Mouse (Mus musculus): ENCODE measurements at regions not wholly inside any gene's neighbourhood (a gene's known extent, or its start where the extent isn't known, plus 50 kb on each side); places are given as distances from the start of the nearest gene placed in this dataset.
A peak's percentile ranks its signal among the peaks of the same experiment; 100 is the strongest.

DNA sequence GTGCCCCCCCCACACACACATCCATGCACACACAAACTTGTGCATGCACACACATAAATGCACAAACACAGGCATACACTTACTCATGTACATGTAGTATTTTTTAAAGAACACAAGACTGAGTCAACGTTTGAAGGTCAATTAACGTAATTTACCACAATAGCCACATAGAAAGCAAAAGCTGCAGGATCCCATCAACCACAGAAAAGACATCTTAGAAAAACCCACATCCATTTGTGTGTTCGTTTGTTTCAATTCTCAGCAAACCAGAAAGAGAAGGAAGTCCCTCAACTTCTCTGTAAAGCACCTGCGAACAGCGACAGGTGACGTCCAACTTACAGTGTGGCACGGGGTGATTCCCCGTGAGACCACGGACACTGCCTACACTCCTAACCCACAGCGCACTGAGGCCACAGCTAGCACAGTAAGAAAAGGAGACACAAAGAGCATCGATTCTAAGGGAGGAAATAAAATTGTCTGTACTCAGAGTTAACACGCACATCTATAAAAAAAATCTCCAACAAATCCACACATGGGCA, 53.8 kb downstream of the Dio3 start:
- DNase-seq (ENCODE audit: low spot score), result no peak

DNA sequence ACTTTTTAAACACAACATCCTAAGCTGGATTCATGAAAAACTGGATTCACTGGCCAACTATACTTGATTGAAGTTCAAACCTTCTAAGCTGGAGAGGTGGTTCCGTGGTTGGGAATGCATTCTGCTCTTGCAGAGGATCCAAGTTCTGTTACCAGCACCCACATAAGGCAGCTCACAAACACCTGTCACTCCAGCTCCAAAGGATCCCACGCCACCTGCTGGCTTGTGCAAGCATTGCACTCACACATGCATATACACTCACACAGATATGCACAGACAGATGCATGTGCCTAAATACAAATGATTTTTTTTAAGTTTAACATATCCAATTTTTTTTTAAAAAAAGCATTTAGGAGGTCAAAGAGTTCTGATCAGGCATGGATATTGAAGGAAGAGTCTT, 55.7 kb downstream of the Dio3 start:
- DNase-seq (ENCODE audit: low spot score), result no peak

DNA sequence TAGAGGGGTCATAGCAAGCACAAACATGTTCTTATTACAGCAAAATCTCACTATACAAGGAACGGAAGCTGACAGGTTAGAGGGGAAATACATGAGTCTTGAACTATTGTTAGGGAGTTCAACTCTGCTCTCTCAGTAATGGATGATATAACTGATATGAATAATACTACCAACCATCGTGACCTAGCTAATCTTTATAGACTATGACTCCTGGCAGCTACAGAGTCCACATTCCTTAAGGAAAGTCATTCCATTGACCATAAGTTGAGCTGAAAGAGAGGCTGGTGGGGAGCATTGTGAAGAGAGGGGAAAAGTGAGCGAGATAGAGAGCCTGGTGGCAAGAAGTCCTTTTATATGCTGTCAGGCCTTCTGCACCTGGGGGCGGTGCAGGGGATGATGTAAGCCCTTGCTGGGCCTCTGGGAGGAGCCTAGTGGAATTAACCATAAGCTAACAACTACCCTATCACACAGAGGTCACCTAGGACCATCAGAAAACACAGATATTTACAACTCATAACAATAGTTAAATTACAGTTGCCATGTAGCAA, 65.5 kb downstream of the Dio3 start:
- DNase-seq (ENCODE audit: low spot score), result no peak

DNA sequence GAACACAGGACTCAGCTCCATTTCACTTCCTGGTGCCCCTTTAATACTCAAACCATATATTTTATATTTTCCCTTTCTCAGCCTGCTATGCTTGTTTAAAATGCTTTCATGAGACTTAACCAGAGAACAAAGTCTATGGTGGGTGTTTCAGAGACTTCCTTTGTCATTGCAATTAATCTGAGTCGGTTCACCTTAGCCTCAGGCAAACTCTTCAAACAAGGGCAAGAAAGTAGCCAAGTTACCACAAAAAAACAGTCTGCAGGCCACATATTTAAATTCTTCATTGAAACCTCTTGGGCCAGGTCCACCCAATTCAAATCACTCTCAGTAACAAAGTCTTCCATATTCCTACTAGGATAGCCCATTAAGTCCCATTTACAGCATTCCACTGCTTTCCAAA, 70.8 kb downstream of the Dio3 start:
- DNase-seq (ENCODE audit: low spot score), result no peak

DNA sequence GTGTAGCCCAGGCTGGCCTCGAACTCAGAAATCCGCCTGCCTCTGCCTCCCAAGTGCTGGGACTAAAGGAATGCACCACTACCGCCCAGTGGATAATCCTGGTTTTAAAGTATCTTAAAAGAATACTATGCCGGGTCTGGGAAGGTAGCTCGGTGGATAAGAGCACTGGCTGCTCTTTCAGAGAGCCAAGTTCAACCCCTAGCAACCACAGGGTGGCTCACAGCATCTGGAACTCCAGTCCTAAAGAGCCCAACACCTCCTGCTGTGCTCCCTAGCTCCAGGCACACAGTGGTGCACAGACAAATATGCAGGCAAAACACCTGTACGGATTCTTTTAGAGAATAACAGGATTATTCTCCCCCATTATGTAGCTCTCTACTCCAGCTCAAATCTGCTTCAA, 77.0 kb downstream of the Dio3 start:
- DNase-seq (ENCODE audit: low spot score), result no peak

DNA sequence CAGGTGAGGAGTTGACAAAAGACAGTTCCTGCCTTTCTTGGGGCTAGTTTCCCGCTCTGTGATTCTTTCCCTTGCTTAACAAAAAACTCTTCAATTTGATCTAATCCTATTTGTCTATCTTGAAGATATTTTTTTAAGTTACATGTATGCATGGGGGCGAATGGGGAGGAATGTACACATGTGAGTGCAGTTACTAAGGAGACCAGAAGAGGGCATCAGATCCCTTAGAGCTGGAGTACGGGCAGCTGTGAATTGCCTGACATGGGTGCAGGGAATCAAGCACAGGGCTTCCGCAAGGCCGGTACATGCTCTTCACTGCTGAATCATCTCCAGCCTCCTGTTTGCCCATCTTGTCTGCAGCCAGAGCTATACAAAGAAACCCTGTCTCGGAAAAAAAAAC, 79.8 kb upstream of the Ppp2r5c start:
- DNase-seq (ENCODE audit: low spot score), result no peak

DNA sequence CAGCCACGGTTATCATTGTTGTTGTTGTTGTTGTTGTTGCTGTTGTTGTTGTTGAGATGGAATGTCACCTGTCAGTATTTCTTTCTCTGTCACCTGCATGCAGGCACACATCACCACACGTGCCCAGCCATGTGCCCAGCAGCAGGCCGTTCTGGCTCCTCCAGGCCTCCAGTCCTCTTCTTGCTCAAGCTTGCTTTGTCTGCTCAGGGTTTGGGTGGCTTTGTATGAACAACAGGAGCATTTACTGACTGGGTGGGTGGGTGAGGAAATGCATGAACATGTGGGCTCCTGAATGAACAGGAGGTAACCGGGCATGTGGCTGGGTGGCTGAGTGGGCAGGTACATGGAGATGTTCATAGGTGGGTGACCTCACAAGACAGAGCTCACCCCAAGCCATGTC, 79.1 kb upstream of the Ppp2r5c start:
- no peak for DNase-seq (ENCODE audit: low spot score)

DNA sequence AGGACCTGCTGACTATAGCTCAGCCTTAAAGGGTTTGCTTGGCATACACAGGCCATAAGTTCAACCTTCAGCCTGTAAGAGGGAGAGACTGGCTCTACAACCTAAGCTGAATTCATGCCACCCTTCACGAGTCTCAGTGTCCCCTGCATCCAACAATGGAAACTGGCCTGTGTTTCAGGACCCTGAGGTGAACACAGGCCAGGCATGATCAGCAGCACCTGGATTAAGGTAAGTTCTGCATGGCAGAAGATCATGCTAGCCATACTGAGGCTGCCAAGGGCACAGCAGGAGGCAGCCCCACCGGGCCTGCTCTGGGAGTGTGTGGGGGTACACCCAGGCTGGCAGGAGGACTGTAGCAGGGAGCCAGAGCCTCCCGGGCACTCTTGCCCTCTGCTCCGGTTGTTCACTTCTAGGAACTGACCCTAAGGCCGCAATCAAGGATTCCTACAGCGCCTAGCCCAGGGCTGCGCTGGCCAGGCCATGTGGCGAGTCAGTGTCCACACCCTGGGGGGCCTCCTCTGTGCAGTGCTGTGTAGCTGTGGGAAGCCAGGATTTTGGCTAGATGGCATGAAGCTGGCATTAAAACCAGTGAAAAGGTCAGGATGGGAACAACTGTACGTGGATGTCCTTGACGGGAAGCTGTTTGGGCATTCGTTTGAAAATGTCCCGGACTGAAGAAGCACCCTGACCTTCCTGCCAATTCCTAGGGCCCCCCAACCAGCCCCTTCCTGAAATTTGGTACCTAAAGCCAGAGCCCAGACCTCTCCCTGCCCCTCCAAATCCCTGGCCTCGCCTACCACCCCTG, 74.8 kb upstream of the Ppp2r5c start:
- DNase-seq (ENCODE audit: low spot score), result no peak

DNA sequence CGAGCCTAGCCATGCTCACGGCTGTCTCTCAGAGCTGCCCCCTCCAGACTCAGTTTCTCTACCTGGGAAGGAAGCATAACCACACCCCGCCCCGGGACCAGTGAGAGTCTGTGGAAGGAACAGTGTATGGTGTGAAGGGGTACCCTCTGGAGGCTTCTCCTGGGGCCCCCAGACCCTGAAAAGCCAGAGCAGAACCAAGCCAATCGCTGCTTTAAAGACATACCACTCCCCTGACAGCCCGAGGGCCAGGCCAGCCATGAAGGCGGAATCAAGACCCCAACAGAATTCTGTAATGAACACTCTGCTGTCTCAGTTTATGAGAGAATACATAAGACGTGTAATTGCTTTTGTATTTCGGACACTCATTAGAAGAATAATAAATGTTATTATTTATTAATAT, 73.9 kb upstream of the Ppp2r5c start:
- DNase-seq (ENCODE audit: low spot score), result no peak

DNA sequence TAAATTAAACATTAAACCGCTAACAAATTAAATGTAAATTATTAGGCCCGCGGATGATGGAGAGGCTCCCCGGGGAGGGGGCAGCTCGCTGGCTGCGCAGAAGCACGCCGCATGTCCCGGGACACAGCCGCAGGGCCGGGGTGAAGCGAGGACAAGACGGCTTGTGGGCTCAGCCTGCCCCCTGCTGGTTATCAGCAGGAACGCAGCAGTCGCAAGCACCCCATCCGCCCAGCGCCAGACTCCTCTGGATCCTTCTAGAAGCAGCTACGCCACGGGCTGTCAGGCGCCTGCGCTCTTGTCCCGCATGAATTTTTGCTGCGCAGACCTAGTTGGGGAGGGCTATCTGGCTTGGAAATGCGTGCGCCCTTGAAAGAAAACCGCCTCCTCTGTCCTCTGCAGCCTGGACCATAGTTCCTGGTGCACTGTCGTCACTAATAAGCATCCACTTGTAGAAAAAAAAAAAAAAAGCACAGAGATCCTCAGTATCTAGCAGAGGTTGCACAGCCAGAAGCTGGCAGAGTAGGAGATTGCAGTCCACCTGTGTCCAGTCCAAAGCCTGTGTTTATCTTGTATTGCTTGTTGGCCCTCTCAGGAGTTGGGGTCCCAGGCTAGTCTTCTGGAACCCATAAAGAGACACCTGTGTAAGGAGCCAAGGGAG, 73.4 kb upstream of the Ppp2r5c start:
- peak; percentile 90 for DNase-seq (ENCODE audit: low spot score)

DNA sequence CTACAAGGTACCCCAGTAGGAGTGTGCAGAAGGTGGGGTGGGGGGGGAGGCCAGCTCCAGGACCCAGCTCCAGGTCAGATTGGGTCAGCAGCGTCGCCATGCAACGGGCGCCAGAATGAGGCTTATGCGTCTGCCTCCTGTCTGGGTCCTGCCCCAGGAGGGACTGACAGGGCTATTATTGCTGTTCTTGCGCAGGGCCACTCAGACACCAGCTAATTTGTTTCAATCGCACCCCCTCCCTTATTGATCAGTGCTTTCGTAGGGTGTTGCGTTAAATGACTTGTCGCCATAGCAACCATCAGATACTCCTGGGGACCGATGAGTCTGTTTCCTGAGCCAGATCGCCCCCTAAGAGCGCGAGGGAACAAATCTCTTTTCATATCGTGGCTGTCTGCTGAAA, 71.8 kb upstream of the Ppp2r5c start:
- DNase-seq (ENCODE audit: low spot score), result no peak

DNA sequence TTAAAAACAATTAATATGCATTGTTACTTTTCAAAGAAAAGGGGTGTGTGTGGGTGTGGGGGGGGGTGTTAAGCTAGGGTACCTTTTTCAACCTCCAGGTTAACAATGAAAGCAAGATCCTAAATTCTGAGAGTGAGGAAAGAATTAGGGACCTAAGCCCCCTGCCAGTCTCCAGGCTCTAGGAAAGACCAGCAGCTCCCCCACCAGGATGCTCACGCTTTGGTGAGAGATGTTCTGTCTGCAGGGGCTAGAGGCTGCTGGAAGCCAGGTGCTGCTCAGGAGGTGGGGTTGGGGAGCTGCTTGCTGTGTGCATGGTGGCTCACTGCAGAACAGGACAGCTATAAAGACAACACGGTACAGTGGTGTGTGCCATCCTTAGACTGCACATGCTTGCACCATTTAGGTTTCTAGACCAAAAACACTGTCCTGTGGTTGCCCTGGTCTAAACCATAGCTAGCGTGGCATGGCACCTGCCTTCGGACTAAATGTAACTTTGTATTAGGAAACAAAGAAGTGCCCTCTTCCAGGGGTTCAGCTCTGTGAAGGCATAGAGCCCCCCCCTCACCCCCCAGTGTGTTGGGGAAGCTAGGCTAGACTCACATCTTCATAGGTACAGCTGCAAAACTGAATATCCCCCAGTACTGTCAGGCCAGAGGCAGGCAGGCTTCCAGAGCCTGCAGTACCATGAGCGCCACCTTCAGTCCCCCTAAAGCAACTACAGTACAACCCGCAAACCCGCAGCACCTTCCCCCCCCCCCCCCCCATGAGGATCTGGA, 70.7 kb upstream of the Ppp2r5c start:
- DNase-seq (ENCODE audit: low spot score), result no peak

DNA sequence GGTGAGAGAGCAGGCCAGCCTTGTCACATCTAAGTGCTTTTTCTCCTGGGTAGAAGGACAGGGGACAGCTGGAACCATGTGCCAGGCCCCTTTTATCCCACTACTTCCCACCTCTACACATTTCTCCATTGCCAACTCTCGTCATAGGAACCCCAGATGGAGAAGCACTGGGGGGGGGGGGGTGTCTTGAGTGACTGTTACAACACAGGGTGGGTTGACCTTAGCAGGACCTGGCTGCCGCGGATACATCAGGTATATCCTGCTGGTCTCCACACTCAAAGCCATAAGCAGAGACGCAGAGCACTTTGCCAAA, 70.1 kb upstream of the Ppp2r5c start:
- DNase-seq (ENCODE audit: low spot score), result no peak

DNA sequence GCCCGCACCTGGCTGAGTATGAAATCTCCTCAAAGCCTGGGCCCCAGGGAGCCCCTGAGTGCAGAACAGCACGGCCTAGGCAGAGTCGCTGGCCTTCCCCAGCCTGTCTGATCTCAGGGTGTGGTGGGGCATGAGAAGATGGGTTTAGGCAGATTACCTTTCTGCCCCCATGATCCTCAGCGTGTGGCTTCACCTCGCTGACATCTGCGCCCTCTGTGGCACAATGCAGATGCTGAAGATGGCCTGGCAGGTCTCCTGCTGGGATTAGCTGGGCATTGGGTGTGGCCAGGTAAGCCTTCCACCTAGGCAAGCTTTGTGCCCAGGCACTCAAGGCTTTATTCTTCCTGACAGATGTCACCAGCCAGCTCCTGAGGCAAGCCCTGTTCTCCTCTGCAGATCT, 69.6 kb upstream of the Ppp2r5c start:
- DNase-seq (ENCODE audit: low spot score), result no peak

DNA sequence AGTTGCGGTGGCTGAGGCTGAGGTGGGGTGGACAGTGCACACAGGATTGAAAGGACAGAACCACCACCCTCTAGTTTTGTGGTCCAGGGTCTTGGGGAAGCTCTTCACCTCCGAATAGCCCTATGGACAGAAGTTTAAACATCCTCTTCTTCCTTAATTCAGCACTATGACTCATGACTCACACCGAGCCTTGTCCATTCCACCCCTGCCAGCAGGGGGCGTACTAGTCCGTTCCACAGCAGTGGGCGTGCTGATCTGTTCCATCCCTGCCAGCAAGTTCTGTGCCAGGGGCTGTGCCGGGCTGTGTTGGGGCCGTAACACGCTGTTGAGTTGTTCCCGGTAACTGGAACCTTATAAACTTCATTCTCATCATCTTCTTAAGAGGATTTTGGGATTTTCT, 69.2 kb upstream of the Ppp2r5c start:
- DNase-seq (ENCODE audit: low spot score), result peak; percentile 30

DNA sequence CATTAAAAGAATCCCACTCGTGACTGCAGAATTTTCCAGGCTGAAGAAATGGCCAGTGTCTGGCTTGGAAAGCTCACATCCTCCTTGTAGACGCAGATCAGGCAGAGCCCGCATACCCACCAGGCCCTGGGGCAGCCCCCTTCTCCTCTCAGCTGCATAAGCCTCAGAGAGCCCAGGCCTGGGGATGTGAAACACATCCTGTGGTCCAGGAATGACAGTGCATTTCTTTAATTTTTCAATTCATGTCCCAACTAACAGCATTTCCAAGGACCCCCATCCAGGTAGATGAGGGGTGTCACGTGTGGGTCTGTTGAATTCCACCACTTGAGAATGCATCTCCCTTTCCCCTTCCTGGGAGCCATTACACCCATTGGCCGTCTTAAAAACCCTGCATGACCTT, 68.6 kb upstream of the Ppp2r5c start:
- no peak for DNase-seq (ENCODE audit: low spot score)

DNA sequence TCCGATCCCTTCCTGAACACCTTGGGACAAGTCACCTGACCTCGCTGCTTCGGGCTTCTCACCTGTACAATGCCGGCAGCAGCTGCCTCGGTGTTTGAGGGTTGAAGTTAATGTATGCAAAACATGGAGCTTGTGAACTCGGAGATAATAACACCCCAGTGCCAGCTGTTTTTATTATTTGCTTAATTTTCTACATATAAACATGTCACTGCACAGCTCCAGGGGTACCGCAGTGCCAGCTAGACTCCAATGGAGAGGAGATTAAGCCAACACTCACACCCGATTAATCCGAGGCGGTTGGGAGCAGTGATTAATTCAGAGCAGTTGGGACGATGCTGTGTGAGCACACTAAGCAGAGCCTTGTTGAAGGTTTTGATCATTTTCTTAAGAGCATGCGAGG, 67.2 kb upstream of the Ppp2r5c start:
- DNase-seq (ENCODE audit: low spot score), result no peak

DNA sequence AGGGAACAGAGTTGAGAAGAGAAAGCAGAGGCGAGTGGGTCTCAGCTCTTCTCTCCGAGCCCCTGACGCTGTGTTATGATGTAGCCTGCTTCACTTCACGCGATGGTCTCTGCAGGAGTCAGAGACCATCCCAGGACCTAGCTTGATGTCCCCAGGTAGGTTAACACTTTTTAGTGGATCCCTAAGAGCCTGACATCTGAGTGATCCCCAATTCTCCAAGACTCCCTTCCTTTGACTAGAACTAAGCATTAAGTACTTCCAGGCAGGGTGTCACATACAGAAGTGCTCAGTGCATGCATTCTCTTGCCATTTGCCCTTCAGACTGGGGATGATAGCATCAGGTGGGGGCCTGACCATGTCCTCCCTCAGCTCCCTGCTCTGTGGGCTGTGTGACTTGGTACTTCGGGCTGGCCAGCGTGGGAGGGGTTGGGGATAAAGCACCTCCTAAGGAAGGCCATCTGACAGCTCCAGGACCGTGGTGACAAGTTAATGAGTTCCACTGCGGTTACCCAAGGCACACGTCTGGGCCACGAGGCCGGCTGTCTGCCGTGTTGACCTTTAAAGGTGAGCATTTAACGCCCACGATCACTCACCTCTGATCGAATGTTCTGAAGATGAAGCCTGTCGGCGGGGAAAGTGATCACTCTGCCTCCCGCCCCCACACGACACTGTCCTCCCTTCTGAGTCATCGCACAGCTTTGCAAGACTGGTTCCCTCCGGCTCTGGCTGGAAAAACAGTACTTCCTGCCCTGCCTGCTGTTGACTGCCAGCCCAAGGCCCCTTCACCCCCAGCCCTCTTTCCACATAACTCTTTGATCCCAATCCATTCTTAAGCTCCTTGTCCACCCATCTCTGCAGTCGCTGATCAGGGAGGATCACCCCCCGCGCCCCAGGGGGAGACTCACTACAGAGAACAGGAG, 65.8 kb upstream of the Ppp2r5c start:
- DNase-seq (ENCODE audit: low spot score), result no peak

DNA sequence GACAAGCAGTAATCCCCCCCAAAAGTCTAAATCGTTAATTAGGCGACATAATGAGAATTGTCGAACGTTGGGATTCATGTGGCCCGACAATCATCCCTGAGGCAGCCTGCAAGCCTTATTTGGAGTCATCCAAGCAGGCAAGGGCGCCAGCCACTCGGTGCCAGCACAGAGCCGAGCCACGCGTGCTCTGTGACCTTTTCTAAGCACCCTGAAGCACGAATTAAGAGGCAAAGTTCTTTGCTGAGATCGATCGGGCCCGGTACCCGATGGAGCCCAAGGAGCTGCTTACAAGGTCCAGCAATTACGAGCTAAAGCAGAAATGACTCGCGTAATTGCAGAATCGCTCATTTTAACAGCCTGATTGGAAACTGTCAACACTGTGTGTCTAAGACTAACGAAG, 61.9 kb upstream of the Ppp2r5c start:
- no peak for DNase-seq (ENCODE audit: low spot score)

DNA sequence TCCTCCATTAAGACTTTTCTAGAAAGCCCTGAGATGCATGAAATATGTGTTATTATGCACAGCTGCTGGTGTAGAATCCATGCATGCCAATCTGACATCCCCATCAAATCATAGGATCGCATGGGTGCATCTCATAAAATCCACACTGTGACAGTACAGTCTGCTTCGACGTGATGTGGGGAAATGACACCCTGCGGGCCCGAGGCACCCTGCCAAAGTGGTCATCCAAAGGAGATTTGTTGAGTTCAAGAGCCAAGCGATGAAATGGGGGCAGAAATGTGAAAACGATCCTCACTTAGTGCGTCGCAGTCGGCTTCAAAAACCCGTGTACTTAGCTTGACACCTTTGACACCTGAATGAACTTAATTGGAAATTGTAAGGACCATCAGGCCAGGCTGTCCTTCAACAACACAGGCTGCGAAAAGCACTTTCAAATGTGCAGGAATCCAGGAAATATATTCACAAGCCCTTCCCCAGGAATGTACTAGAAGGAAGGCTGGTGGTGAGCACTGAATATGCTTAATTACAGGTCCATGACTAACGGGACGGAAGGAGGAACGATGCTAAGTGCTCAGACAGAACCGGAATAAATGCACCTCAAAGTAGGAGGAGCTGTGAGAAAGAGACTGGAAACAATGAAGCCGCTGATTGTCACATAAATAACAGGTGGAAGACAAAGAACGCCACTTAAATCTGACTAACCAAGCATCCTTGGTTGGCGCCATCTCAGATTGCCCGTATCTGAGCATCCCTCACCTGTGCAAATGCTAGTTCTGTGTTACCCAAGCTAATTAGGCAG, 60.9 kb upstream of the Ppp2r5c start:
- no peak for DNase-seq (ENCODE audit: low spot score)

All from gastrocnemius, adult 18-20 months (tissue).